Mouse (Mus musculus): ENCODE results near the gene Pdzd8. TPM values are rescaled to one million over a fixed set of nuclear protein-coding genes. Genes with fewer than 3 reads are reported as not detected.
A peak's percentile ranks its signal among the peaks of the same experiment; 100 is the strongest.

The Pdzd8 gene
- 15.9 and 16.5 TPM in 2 replicates for polyA plus RNA-seq (2014; fragmentation: Nextera tagmentation; extraction: Ambion mirVana)

DNA sequence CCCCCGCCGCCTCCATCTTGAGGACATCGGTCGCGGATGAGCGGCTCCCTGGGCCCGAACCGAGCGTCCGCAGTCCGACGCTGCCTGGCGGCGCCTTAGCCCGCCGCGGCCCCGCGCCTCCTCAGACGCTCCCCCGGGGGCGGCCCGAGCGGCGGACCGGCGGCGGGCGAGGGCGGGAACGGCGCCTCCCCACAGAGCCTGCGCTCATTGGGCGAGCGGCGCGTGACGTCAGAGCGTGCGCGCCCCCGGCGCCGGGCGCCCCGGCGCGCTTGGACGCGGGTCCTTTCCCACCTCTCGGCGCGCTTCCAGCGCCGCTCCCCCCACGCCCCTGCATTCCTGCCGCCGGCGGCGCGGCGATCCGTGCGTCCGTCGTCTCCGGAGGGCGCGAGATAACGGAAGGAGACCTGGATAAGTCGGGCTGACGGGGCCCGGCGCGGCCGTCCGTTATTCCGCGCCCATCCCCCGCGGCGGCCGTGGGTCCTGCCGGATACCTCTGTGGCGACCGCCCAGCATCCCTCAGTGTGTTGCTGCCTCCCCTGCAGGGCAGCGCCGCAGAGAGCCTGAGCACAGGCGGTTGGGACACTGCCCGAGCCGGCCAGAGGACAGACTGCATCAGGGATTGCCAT, at the start of gene Pdzd8:
Gene Pdzd8, minus strand, starts transcription at position 123 of the 626 bp plus-strand sequence.
- TF ChIP-seq CTCF (IDR thresholded peaks at IDR 0.05; ENCODE audit: low read depth) = peak; percentile 5; the same call in 1 of the 2 replicates
- peak within 1 kb of the TSS; percentile 91 for H3K4me3 ChIP-seq (ENCODE audit: low read depth, low read length)
- peak within 1 kb of the TSS; percentile 92 for H3K27ac ChIP-seq (ENCODE audit: low read depth)
- H3K27me3 ChIP-seq (ENCODE audit: insufficient read depth, low read length) = no peaks in the 10 kb centered on the region
- ATAC-seq (ENCODE audit: insufficient read depth) (peak; percentile 96), DNase-seq (peak; percentile 96)
- H3K9ac ChIP-seq = peak within 1 kb of the TSS; percentile 91
- H3K36me3 ChIP-seq (ENCODE audit: insufficient read depth) = no peaks in the 10 kb centered on the region
- peak within 1 kb of the TSS; percentile 98 for H3K4me2 ChIP-seq
- no peaks in the 10 kb centered on the region for H3K9me3 ChIP-seq (ENCODE audit: low read depth, low read length)
- WGBS = under 1% methylated on average over 89 of the region's 91 CpGs
- peaks cover 6% of the 10 kb centered on the region for H3K4me1 ChIP-seq (ENCODE audit: insufficient read depth)

DNA sequence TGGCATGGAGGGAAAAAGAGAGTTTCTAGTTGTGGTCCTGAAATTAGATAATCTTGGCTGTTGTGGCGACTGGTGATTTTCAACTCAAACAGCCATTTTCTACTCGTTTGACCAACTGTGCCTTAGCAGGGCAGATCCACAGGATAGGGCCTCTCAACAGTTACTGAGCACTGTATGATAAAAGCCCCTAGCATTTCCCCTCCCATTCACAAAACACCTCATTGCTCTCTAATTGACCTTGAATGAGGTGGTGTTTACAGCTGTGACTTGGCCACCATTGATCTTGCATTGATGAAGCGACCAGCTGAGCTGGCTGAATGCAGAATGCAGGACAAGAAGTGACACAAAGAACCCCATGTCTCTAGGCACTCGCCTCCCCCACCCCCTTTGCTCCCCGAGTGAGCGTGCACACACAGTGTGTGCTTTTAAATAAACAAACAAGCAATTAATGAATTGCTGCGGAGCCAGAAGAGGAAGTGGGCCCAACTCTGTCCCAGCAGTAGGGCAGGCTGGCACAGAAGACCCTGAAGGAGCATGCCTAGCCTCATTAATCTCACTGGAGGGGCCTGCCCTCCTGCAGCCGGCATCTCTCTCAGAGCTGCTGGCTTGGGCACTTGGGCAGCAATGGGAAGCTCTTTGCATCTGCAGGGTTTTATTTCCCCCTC, 48.3 kb upstream of the Pdzd8 start:
- Histone ChIP-seq H3K9ac (no peak overlapping the region), H3K4me1 (ENCODE audit: insufficient read depth) (no peaks in the 10 kb centered on the region), H3K4me2 (no peak overlapping the region), H3K27me3 (ENCODE audit: insufficient read depth, low read length) (0 out of 2 replicates have a peak, but pooled peaks cover 3% of the 10 kb centered on the region), H3K27ac (ENCODE audit: low read depth) (no peak overlapping the region), H3K9me3 (ENCODE audit: low read depth, low read length) (no peaks in the 10 kb centered on the region), H3K36me3 (ENCODE audit: insufficient read depth) (no peaks in the 10 kb centered on the region), H3K4me3 (ENCODE audit: low read depth, low read length) (no peak overlapping the region)
- 16% methylated on average over 8 of the region's 8 CpGs for WGBS
- no peak for TF ChIP-seq CTCF (IDR thresholded peaks at IDR 0.05; ENCODE audit: low read depth)
- DNase-seq (peak; percentile 6), ATAC-seq (ENCODE audit: insufficient read depth) (peak; percentile 46; the same call in 1 of the 2 replicates)

DNA sequence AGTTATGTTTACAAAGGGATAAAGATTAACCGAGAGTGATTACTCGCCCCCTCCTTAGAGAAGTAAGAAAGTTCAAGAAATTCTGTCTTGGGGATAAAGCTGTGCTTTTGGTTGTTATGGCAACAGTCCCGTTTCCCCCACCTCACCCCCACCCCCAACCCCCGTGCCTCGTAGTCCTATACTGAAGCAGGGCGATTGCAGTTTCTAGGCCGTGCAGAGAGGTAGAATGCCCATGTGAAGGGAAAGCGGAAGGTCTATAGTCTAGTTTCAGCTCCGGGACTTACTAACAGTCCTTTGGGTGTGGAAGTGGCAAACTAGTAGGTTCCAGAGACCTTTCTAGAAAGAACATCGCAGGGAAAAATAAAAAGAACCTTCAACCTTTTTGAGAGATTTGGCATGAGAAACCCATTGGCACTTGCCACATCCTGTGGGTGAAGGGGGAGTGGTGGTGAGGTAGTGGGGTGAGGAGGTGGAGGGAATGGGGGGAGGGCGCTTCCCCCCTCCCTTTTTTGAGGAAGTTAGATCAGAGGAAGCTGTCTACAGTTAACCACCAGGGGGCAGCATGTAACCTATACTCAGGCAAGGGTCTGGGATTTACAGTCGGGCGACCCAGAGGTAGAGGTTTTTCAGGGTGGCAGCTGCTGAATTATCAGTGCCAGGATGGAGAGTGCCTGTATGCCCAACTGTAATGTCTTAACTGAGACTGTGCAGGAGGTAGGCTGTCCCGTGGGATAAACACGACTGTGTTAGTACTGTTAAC, 43.4 kb upstream of the Pdzd8 start:
- H3K4me1 ChIP-seq (ENCODE audit: insufficient read depth) = no peaks in the 10 kb centered on the region
- WGBS = 16% methylated on average over 15 of the region's 15 CpGs
- H3K27me3 ChIP-seq (ENCODE audit: insufficient read depth, low read length) = no peaks in the 10 kb centered on the region
- H3K36me3 ChIP-seq (ENCODE audit: insufficient read depth) = no peaks in the 10 kb centered on the region
- H3K4me3 ChIP-seq (ENCODE audit: low read depth, low read length) = no peak overlapping the region
- no peak overlapping the region for H3K9ac ChIP-seq
- peak overlapping the region; percentile 31 for H3K4me2 ChIP-seq
- DNase-seq = peak; percentile 86
- no peaks in the 10 kb centered on the region for H3K9me3 ChIP-seq (ENCODE audit: low read depth, low read length)
- peak; percentile 81 for TF ChIP-seq CTCF (IDR thresholded peaks at IDR 0.05; ENCODE audit: low read depth)
- ATAC-seq (ENCODE audit: insufficient read depth) = peak; percentile 51; the same call in 1 of the 2 replicates
- no peak overlapping the region for H3K27ac ChIP-seq (ENCODE audit: low read depth)

DNA sequence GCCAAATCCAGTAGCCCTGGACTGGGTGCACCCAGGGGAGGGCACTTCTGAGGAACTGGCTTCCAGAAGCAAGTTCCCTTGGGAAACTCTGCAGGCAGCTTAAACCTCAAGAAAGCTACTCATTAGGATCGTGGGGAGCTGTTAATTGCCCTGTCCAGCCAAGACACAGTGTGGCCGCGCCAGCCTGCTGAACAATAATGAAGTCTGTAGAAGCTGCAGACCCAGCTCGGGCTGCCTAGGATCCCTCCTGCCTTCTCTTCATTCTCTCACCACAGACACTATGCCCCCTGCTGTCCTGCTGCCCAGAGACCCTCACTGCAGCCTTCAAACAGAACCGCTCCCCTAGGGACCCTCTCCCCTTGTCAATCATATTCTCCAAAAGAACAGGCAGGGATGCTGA, 42.8 kb upstream of the Pdzd8 start:
- no peak for TF ChIP-seq CTCF (IDR thresholded peaks at IDR 0.05; ENCODE audit: low read depth)
- Histone ChIP-seq H3K27me3 (ENCODE audit: insufficient read depth, low read length) (no peaks in the 10 kb centered on the region), H3K9me3 (ENCODE audit: low read depth, low read length) (no peaks in the 10 kb centered on the region), H3K4me2 (peak overlapping the region; percentile 31), H3K27ac (ENCODE audit: low read depth) (no peak overlapping the region), H3K36me3 (ENCODE audit: insufficient read depth) (no peaks in the 10 kb centered on the region), H3K4me1 (ENCODE audit: insufficient read depth) (no peaks in the 10 kb centered on the region), H3K4me3 (ENCODE audit: low read depth, low read length) (no peak overlapping the region), H3K9ac (no peak overlapping the region)
- no peak for DNase-seq
- 18% methylated on average over 5 of the region's 5 CpGs for WGBS
- no peak for ATAC-seq (ENCODE audit: insufficient read depth)

DNA sequence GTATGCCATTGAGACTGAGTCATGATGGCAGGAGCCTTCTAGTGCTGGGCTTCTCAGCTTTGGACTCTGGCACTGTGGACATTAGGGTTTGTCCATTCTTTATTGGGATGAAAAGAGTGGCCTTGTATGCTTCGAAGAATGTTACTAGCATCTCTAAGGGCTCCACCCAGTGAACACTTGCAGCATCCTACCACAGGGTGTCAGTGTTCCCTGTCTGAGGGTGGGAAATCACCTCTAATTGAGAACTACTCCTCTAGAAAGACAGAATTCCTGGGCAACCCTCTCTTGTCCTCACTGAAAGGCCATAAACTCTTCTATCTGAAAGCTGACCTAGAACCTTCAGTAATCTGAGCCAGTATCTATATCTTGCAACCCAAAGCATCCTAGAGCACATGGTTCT, 41.6 kb upstream of the Pdzd8 start:
- no peaks in the 10 kb centered on the region for H3K4me1 ChIP-seq (ENCODE audit: insufficient read depth)

DNA sequence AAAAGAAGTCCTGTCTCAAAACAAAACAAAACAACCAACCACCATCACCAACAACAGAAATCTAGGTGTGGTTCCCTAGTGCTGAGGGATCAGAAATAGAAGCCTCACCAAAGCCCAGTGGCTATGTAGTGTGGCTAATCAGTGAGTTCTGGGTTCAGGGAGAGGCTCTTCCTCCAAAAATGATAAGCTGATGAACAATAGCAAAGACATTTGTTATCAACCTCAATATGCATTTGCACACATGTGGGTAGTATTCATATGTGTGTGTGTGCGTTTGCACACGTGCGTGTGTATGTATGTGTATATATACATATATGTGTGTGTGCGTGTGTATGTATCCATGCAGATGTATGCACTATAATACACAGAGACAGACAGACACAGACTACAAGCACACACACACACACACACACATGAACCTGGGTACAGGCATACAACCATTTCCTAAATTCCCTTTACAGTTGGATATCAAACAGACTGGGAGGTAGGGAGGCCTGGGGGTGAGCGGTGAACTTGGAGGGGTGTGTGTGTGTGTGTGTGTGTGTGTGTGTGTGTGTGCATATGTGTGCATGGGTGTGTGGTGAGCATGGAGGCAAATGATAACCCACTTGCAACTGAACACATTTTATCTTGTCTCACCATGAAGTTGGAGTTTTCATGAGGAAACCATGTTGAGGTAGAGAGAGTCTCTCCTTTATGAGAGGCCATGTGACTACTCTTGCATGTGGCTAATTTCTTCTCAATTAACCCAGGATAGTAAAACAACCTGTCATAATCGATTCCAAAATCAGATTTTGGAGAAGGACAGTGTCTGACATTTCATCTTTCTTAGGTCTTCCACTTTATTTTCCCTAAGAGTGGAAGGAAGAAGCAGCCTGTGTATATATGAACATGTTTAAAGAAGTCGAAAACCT, 39.3 kb upstream of the Pdzd8 start:
- no peaks in the 10 kb centered on the region for H3K36me3 ChIP-seq (ENCODE audit: insufficient read depth)
- no peak for TF ChIP-seq CTCF (IDR thresholded peaks at IDR 0.05; ENCODE audit: low read depth)
- no peak overlapping the region for H3K4me3 ChIP-seq (ENCODE audit: low read depth, low read length)
- H3K27me3 ChIP-seq (ENCODE audit: insufficient read depth, low read length) = no peaks in the 10 kb centered on the region
- no peak overlapping the region for H3K9ac ChIP-seq
- H3K9me3 ChIP-seq (ENCODE audit: low read depth, low read length) = no peaks in the 10 kb centered on the region
- DNase-seq (no peak), ATAC-seq (ENCODE audit: insufficient read depth) (no peak)
- H3K4me2 ChIP-seq = no peak overlapping the region
- H3K27ac ChIP-seq (ENCODE audit: low read depth) = no peak overlapping the region
- no peaks in the 10 kb centered on the region for H3K4me1 ChIP-seq (ENCODE audit: insufficient read depth)
- WGBS = 88% methylated on average over 7 of the region's 7 CpGs

More for the DNA sequence above, 41.6 kb upstream of the Pdzd8 start:
- ATAC-seq (ENCODE audit: insufficient read depth) (no peak; the same call in 1 of the 2 replicates), DNase-seq (peak; percentile 57)
- Histone ChIP-seq H3K27ac (ENCODE audit: low read depth) (no peak overlapping the region), H3K36me3 (ENCODE audit: insufficient read depth) (no peaks in the 10 kb centered on the region), H3K4me2 (no peak overlapping the region), H3K4me3 (ENCODE audit: low read depth, low read length) (no peak overlapping the region), H3K9ac (no peak overlapping the region), H3K9me3 (ENCODE audit: low read depth, low read length) (no peaks in the 10 kb centered on the region), H3K27me3 (ENCODE audit: insufficient read depth, low read length) (no peaks in the 10 kb centered on the region)
- WGBS = 53% methylated on average over 1 of the region's 1 CpGs
- TF ChIP-seq CTCF (IDR thresholded peaks at IDR 0.05; ENCODE audit: low read depth) = peak; percentile 72

Data from lung, embryonic 14.5 days (tissue).